Mouse (Mus musculus): ENCODE measurements around the gene Ccdc69.

GRCm38 (mm10) chr11:55023049-55023564, 54.8 kb downstream of the Ccdc69 start:
- no peak for TF ChIP-seq CTCF (IDR thresholded peaks at IDR 0.05)
- no peak; the same call in 1 of the 2 replicates for TF ChIP-seq EP300 (IDR thresholded peaks at IDR 0.05)

Measured in lung, postnatal 0 days (tissue).